Mouse (Mus musculus): ENCODE data around the gene Prss46.

GRCm38 (mm10) chr9:110797866-110798265 lies 46.4 kb upstream of the Prss46 start, which contains the start of gene Prss42:
- TF ChIP-seq EP300 (IDR thresholded peaks at IDR 0.05; ENCODE audit: low read length): no peak
- no peak for TF ChIP-seq ETS1 (conservative IDR thresholded peaks at IDR 0.05; ENCODE audit: low read depth, low read length)
- no peak for TF ChIP-seq POLR2A (IDR thresholded peaks at IDR 0.05; ENCODE audit: low read depth, low read length)
- TF ChIP-seq ELF1 (IDR thresholded peaks at IDR 0.05; ENCODE audit: low read depth, low read length): no peak
- no peak for TF ChIP-seq CTCF (conservative IDR thresholded peaks at IDR 0.05 in 1 of 2, IDR thresholded peaks at IDR 0.05 in 1 of 2; ENCODE audit: low read depth in 2 of 2, low read length in 2 of 2)
- TF ChIP-seq MAX (IDR thresholded peaks at IDR 0.05; ENCODE audit: low read length): no peak
- TF ChIP-seq BHLHE40 (IDR thresholded peaks at IDR 0.05; ENCODE audit: low read depth, low read length): no peak
- TF ChIP-seq KAT2A (IDR thresholded peaks at IDR 0.05; ENCODE audit: insufficient replicate concordance, low read length): no peak
- TF ChIP-seq PAX5 (IDR thresholded peaks at IDR 0.05; ENCODE audit: low read length): no peak
- no peak for TF ChIP-seq ZMIZ1 (IDR thresholded peaks at IDR 0.05; ENCODE audit: low read depth, low read length)
- no peak for TF ChIP-seq USF1 (IDR thresholded peaks at IDR 0.05; ENCODE audit: low read depth, low read length)
- no peak for TF ChIP-seq TBP (conservative IDR thresholded peaks at IDR 0.05; ENCODE audit: low read depth, low read length)
- no peak for TF ChIP-seq IRF4 (IDR thresholded peaks at IDR 0.05; ENCODE audit: low read depth, low read length)
- no peak for TF ChIP-seq NELFE (IDR thresholded peaks at IDR 0.05; ENCODE audit: low read depth, low read length)

Data from CH12.LX (cell line).